Mouse (Mus musculus) lung, postnatal 14 days (tissue): ENCODE data around the gene Trappc3l.

Source experiments
- DNase-seq: peaks from one replicate; pipeline ENCODE4 v3.0.0; 2021

Trappc3l gene

GRCm38 (mm10) chr10:34095964-34096363 is 58.6 kb downstream of the Trappc3l start:
- no peak for DNase-seq

GRCm38 (mm10) chr10:34096418-34096883 is 59.1 kb downstream of the Trappc3l start, which contains the start of gene Calhm5:
Gene Calhm5, minus strand, starts transcription at chr10:34096519.
- peak; percentile 59 for DNase-seq

GRCm38 (mm10) chr10:34110863-34111465 is 73.6 kb downstream of the Trappc3l start:
- no peak for DNase-seq

- no peak for DNase-seq
These were observed 74.8 kb downstream of the Trappc3l start for GRCm38 (mm10) chr10:34111964-34112738.

GRCm38 (mm10) chr10:34117131-34117530 is 79.7 kb downstream of the Trappc3l start:
- DNase-seq = no peak

- no peak for DNase-seq
These were observed 80.4 kb downstream of the Trappc3l start for GRCm38 (mm10) chr10:34117770-34118169.

GRCm38 (mm10) chr10:34118421-34118820 is 81.0 kb downstream of the Trappc3l start:
- DNase-seq = no peak

GRCm38 (mm10) chr10:34127392-34128378 is 90.3 kb downstream of the Trappc3l start, which contains the start of gene Calhm6:
Gene Calhm6, minus strand, starts transcription at chr10:34127984.
- peak; percentile 28 for DNase-seq

GRCm38 (mm10) chr10:34128391-34128790 is 91.0 kb downstream of the Trappc3l start:
- DNase-seq = peak; percentile 31

- DNase-seq = no peak
These were observed 94.0 kb downstream of the Trappc3l start for GRCm38 (mm10) chr10:34131356-34131755.

- DNase-seq = no peak
These were observed 99.0 kb downstream of the Trappc3l start for GRCm38 (mm10) chr10:34136432-34136831.

GRCm38 (mm10) chr10:34138027-34138426 is 100.6 kb downstream of the Trappc3l start:
- DNase-seq = no peak

- no peak for DNase-seq
These were observed 102.4 kb downstream of the Trappc3l start for GRCm38 (mm10) chr10:34139768-34140167.

GRCm38 (mm10) chr10:34141693-34142092 is 104.3 kb downstream of the Trappc3l start:
- DNase-seq = no peak

GRCm38 (mm10) chr10:34149772-34150171 is 112.4 kb downstream of the Trappc3l start:
- no peak for DNase-seq

GRCm38 (mm10) chr10:34150454-34150853 is 113.1 kb downstream of the Trappc3l start:
- no peak for DNase-seq

- DNase-seq = no peak
These were observed 114.4 kb downstream of the Trappc3l start for GRCm38 (mm10) chr10:34151827-34152226.

GRCm38 (mm10) chr10:34155796-34156554 is 118.6 kb downstream of the Trappc3l start:
- no peak for DNase-seq
